Mouse (Mus musculus): ENCODE data around the gene Ylpm1. TPM values are rescaled to one million over a fixed set of nuclear protein-coding genes. Genes with fewer than 3 reads are reported as not detected.
A peak's percentile ranks its signal among the peaks of the same experiment; 100 is the strongest.

The Ylpm1 gene
- polyA plus RNA-seq (2012; rRNA removed) (47.5 and 50.9 TPM in 2 replicates), polyA plus RNA-seq (2014; fragmentation: Nextera tagmentation; extraction: Ambion mirVana) (38.5 and 40.9 TPM in 2 replicates)

GRCm38 (mm10) chr12:84996083-84996496 lies at the start of gene Ylpm1:
TSS of gene Ylpm1 (plus strand) at chr12:84996321.
- H3K27ac ChIP-seq (replicated peaks; ENCODE audit: low read depth, low read length) = peak within 1 kb of the TSS; percentile 82
- peak within 1 kb of the TSS; percentile 96 for H3K4me3 ChIP-seq (replicated peaks; ENCODE audit: low read length)
- peaks cover 13% of the 10 kb centered on the region for H3K4me1 ChIP-seq (ENCODE audit: control insufficient read depth, insufficient read depth, low read length)
- H3K9ac ChIP-seq (ENCODE audit: low read depth, low read length, severe bottlenecking) = peak within 1 kb of the TSS; percentile 99
- peak; percentile 95 for TF ChIP-seq POLR2A (IDR thresholded peaks at IDR 0.05; ENCODE audit: borderline replicate concordance, extremely low read depth, insufficient read depth, insufficient read length)
- peak within 1 kb of the TSS; percentile 92 for H3K4me2 ChIP-seq (replicated peaks; ENCODE audit: low read depth, low read length, severe bottlenecking)
- no peaks in the 10 kb centered on the region for H3K36me3 ChIP-seq (ENCODE audit: control insufficient read depth, insufficient read depth, low read length)
- no peaks in the 10 kb centered on the region for H3K27me3 ChIP-seq (ENCODE audit: control insufficient read depth, insufficient read depth, low read length)
- DNase-seq (ENCODE audit: low spot score) (peak; percentile 98), ATAC-seq (ENCODE audit: low FRiP score, low read depth) (peak; percentile 97)
- 1% methylated on average over 44 of the region's 45 CpGs for WGBS
- H3K9me3 ChIP-seq (ENCODE audit: control insufficient read depth, low read length) = no peaks in the 10 kb centered on the region

GRCm38 (mm10) chr12:84947894-84948583 lies 48.1 kb upstream of the Ylpm1 start:
- no peaks in the 10 kb centered on the region for H3K9me3 ChIP-seq (ENCODE audit: control insufficient read depth, low read length)
- TF ChIP-seq POLR2A (IDR thresholded peaks at IDR 0.05; ENCODE audit: borderline replicate concordance, extremely low read depth, insufficient read depth, insufficient read length) = no peak
- ATAC-seq (ENCODE audit: low FRiP score, low read depth) = no peak

DNA sequence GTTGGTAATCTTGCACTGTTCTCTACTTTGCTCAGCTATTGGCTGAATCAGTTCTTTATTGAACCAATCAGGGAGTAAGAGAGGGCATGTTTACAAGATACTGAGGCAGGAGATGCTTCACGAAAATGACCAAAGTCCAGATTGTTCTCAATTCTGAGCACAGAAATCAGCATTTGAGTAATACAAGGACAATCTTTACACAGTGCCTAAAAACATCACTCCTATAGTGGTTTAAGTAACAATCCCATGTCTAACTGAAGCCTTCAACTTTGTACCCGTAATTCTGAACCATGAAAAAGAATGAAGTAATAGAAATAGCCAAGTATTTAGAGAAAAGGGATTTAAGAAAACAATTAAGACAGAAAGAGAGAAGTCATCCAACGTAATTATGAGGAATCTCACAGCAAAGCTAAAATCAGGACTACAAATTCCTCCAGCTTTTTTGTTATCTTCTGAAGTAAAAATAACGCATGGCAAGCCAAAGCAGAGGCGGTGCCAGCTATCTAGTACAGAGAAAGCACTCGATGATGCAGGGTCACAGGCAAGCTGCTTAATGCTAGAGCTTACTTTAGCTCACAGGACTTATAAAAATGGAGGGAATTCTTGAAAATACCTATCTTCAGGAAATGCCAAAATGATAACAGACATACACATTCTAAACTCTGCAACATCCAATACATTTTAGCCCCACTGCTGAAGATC lies 47.4 kb upstream of the Ylpm1 start:
- TF ChIP-seq POLR2A (IDR thresholded peaks at IDR 0.05; ENCODE audit: borderline replicate concordance, extremely low read depth, insufficient read depth, insufficient read length) = no peak
- 91% methylated on average over 6 of the region's 6 CpGs for WGBS
- H3K4me1 ChIP-seq (ENCODE audit: control insufficient read depth, insufficient read depth, low read length) = no peaks in the 10 kb centered on the region
- H3K9ac ChIP-seq (ENCODE audit: low read depth, low read length, severe bottlenecking) = no peak overlapping the region
- DNase-seq (ENCODE audit: low spot score) = no peak
- H3K27me3 ChIP-seq (ENCODE audit: control insufficient read depth, insufficient read depth, low read length) = no peaks in the 10 kb centered on the region
- no peak overlapping the region for H3K27ac ChIP-seq (replicated peaks; ENCODE audit: low read depth, low read length)
- H3K9me3 ChIP-seq (ENCODE audit: control insufficient read depth, low read length) = no peaks in the 10 kb centered on the region
- H3K36me3 ChIP-seq (ENCODE audit: control insufficient read depth, insufficient read depth, low read length) = peaks cover 36% of the 10 kb centered on the region
- no peak overlapping the region for H3K4me2 ChIP-seq (replicated peaks; ENCODE audit: low read depth, low read length, severe bottlenecking)
- ATAC-seq (ENCODE audit: low FRiP score, low read depth) = no peak
- H3K4me3 ChIP-seq (replicated peaks; ENCODE audit: low read length) = no peak overlapping the region

More at GRCm38 (mm10) chr12:84947894-84948583, 48.1 kb upstream of the Ylpm1 start:
- Histone ChIP-seq H3K4me3 (replicated peaks; ENCODE audit: low read length) (no peak overlapping the region), H3K27me3 (ENCODE audit: control insufficient read depth, insufficient read depth, low read length) (no peaks in the 10 kb centered on the region), H3K36me3 (ENCODE audit: control insufficient read depth, insufficient read depth, low read length) (peaks cover 36% of the 10 kb centered on the region), H3K4me2 (replicated peaks; ENCODE audit: low read depth, low read length, severe bottlenecking) (no peak overlapping the region), H3K4me1 (ENCODE audit: control insufficient read depth, insufficient read depth, low read length) (no peaks in the 10 kb centered on the region), H3K9ac (ENCODE audit: low read depth, low read length, severe bottlenecking) (no peak overlapping the region), H3K27ac (replicated peaks; ENCODE audit: low read depth, low read length) (no peak overlapping the region)
- DNase-seq (ENCODE audit: low spot score) = no peak
- 69% methylated on average over 2 of the region's 2 CpGs for WGBS

DNA sequence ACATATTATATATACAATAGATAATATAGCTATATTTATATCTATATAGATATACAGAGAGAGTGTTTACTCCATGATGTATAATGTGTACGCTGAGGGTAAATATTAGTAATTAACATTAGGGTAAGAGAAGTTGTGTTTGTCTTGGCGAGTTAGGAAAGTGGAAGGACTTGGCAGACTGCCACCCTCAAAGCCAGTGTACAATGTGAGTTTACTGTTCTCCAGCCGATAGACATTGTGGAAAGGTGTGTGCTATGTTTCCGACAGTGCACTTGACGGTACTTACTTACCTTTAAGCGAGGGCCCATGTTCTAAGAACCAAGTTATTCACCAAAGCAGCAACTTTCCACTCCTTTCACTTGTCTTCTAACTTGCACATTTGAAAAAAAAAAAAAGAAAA lies 45.4 kb upstream of the Ylpm1 start:
- WGBS = 81% methylated on average over 6 of the region's 6 CpGs
- ATAC-seq (ENCODE audit: low FRiP score, low read depth) = no peak
- no peak overlapping the region for H3K4me2 ChIP-seq (replicated peaks; ENCODE audit: low read depth, low read length, severe bottlenecking)
- H3K27ac ChIP-seq (replicated peaks; ENCODE audit: low read depth, low read length) = no peak overlapping the region
- no peaks in the 10 kb centered on the region for H3K4me1 ChIP-seq (ENCODE audit: control insufficient read depth, insufficient read depth, low read length)
- no peaks in the 10 kb centered on the region for H3K9me3 ChIP-seq (ENCODE audit: control insufficient read depth, low read length)
- peak; percentile 14 for DNase-seq (ENCODE audit: low spot score)
- H3K9ac ChIP-seq (ENCODE audit: low read depth, low read length, severe bottlenecking) = no peak overlapping the region
- H3K27me3 ChIP-seq (ENCODE audit: control insufficient read depth, insufficient read depth, low read length) = no peaks in the 10 kb centered on the region
- no peak overlapping the region for H3K4me3 ChIP-seq (replicated peaks; ENCODE audit: low read length)
- TF ChIP-seq POLR2A (IDR thresholded peaks at IDR 0.05; ENCODE audit: borderline replicate concordance, extremely low read depth, insufficient read depth, insufficient read length) = no peak
- H3K36me3 ChIP-seq (ENCODE audit: control insufficient read depth, insufficient read depth, low read length) = peaks cover 23% of the 10 kb centered on the region

DNA sequence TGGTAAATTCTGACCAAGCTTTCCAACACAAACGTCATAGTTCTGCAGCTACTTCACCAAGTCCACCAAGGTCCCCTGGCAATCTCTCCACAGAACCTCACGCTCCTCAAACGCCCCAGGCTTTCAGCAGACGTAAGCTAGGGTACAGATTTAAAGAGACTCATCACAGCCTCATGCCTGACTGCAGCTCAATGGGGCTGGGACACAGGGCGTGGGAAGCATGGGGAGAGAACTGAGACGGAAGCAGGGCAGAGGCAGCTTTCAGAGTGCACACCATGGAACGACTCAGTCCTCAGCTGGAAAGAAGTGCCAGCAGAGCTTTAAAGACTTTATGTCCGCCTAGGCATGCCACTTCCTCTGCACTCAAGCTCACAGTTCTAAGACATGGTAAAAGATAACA lies 44.6 kb upstream of the Ylpm1 start:
- H3K9me3 ChIP-seq (ENCODE audit: control insufficient read depth, low read length) = no peaks in the 10 kb centered on the region
- no peak overlapping the region for H3K27ac ChIP-seq (replicated peaks; ENCODE audit: low read depth, low read length)
- WGBS = 74% methylated on average over 8 of the region's 8 CpGs
- H3K36me3 ChIP-seq (ENCODE audit: control insufficient read depth, insufficient read depth, low read length) = peaks cover 24% of the 10 kb centered on the region
- H3K9ac ChIP-seq (ENCODE audit: low read depth, low read length, severe bottlenecking) = no peak overlapping the region
- H3K4me3 ChIP-seq (replicated peaks; ENCODE audit: low read length) = no peak overlapping the region
- no peak for DNase-seq (ENCODE audit: low spot score)
- ATAC-seq (ENCODE audit: low FRiP score, low read depth) = no peak
- no peaks in the 10 kb centered on the region for H3K27me3 ChIP-seq (ENCODE audit: control insufficient read depth, insufficient read depth, low read length)
- no peak overlapping the region for H3K4me2 ChIP-seq (replicated peaks; ENCODE audit: low read depth, low read length, severe bottlenecking)
- no peak for TF ChIP-seq POLR2A (IDR thresholded peaks at IDR 0.05; ENCODE audit: borderline replicate concordance, extremely low read depth, insufficient read depth, insufficient read length)
- H3K4me1 ChIP-seq (ENCODE audit: control insufficient read depth, insufficient read depth, low read length) = no peaks in the 10 kb centered on the region

Measured in limb, embryonic 14.5 days (tissue).